Mouse (Mus musculus): Measurements from ENCODE around the gene Ccnd2. TPM values are rescaled to one million over a fixed set of nuclear protein-coding genes. Genes with fewer than 3 reads are reported as not detected.

Gene Ccnd2
- total and polyA plus RNA-seq, 3 experiments, result 42.4 to 255 (median 146) TPM

- dilution Hi-C loops (cut with MboI; ENCODE audit: extremely low pct_ligation_motif_present, extremely low pct_unique_long_range_greater_than_20kb, low sequenced_read_pairs), result no loop called here
Observed at GRCm38 (mm10) chr6:127154708-127155268, 2.8 kb upstream of the Ccnd2 start.

GRCm38 (mm10) chr6:127153972-127154707, 2.1 kb upstream of the Ccnd2 start:
- Histone ChIP-seq H3K9ac (ENCODE audit: insufficient read depth, low read depth) (peak overlapping the region; percentile 42), H3K27ac (ENCODE audit: insufficient read depth, low read depth) (no peak overlapping the region), H3K4me3 (replicated peaks in 1 of 3; ENCODE audit: low read depth in 2 of 3, low read length in 2 of 3, poor library complexity in 1 of 3) (peak overlapping the region in 2 of 3 experiments; percentile 30 to 42), H3K9me3 (replicated peaks; ENCODE audit: low read length) (no peaks in the 10 kb centered on the region), H3K36me3 (replicated peaks in 1 of 2; ENCODE audit: control insufficient read depth in 1 of 2, insufficient read depth in 1 of 2, low read length in 1 of 2) (no peaks in the 10 kb centered on the region), H3K4me1 (ENCODE audit: control insufficient read depth in 1 of 2, insufficient read depth in 2 of 2) (peaks cover 5 to 29% of the 10 kb centered on the region in 2 experiments), H3K79me2 (replicated peaks; ENCODE audit: control insufficient read depth, extremely low read depth, insufficient read depth, poor library complexity, severe bottlenecking) (peaks cover 15% of the 10 kb centered on the region), H3K27me3 (replicated peaks) (peaks cover 32% of the 10 kb centered on the region), H3K4me2 (ENCODE audit: insufficient read depth, low read depth, poor library complexity, severe bottlenecking) (peak overlapping the region; percentile 97)
- dilution Hi-C loops (cut with MboI; ENCODE audit: extremely low pct_ligation_motif_present, extremely low pct_unique_long_range_greater_than_20kb, low sequenced_read_pairs) (no loop called here), in situ Hi-C loops (cut with MboI; ENCODE audit: low pct_ligation_motif_present, low pct_unique_long_range_greater_than_20kb, low sequenced_read_pairs) (loop anchor here (5.0 kb wide), 1 partner anchor 88 kb away; no protein-coding TSS in a partner anchor)
- no peak for TF ChIP-seq ZKSCAN1 (IDR thresholded peaks at IDR 0.05; ENCODE audit: borderline replicate concordance, low read depth, low read length)
- no peak for TF ChIP-seq MYC (IDR thresholded peaks at IDR 0.05; ENCODE audit: low read depth, low read length)
- TF ChIP-seq IRF4 (IDR thresholded peaks at IDR 0.05; ENCODE audit: low read depth, low read length), result peak; percentile 12; the same call in 1 of the 2 replicates
- no peak for DNase-seq (ENCODE audit: extremely low read depth)

More at GRCm38 (mm10) chr6:127154708-127155268, 2.8 kb upstream of the Ccnd2 start:
- Histone ChIP-seq H3K27me3 (replicated peaks) (peaks cover 34% of the 10 kb centered on the region), H3K9me3 (replicated peaks; ENCODE audit: low read length) (no peaks in the 10 kb centered on the region), H3K36me3 (replicated peaks in 1 of 2; ENCODE audit: control insufficient read depth in 1 of 2, insufficient read depth in 1 of 2, low read length in 1 of 2) (no peaks in the 10 kb centered on the region), H3K9ac (ENCODE audit: insufficient read depth, low read depth) (peak overlapping the region; percentile 72), H3K27ac (ENCODE audit: insufficient read depth, low read depth) (no peak overlapping the region), H3K4me3 (replicated peaks in 1 of 3; ENCODE audit: low read depth in 2 of 3, low read length in 2 of 3, poor library complexity in 1 of 3) (peak overlapping the region in 2 of 3 experiments; percentile 30 to 42), H3K4me1 (ENCODE audit: control insufficient read depth in 1 of 2, insufficient read depth in 2 of 2) (peaks cover 5 to 29% of the 10 kb centered on the region in 2 experiments), H3K79me2 (replicated peaks; ENCODE audit: control insufficient read depth, extremely low read depth, insufficient read depth, poor library complexity, severe bottlenecking) (peaks cover 10% of the 10 kb centered on the region), H3K4me2 (ENCODE audit: insufficient read depth, low read depth, poor library complexity, severe bottlenecking) (peak overlapping the region; percentile 97)
- no peak for DNase-seq (ENCODE audit: extremely low read depth)
- TF ChIP-seq MYC (IDR thresholded peaks at IDR 0.05; ENCODE audit: low read depth, low read length) (0 out of 2 replicates have a peak, but pooled peaks have one; percentile 33), CHD1 (IDR thresholded peaks at IDR 0.05; ENCODE audit: low read depth, low read length) (no peak), MAX (IDR thresholded peaks at IDR 0.05; ENCODE audit: low read length) (peak; percentile 95), POLR2A (IDR thresholded peaks at IDR 0.05; ENCODE audit: low read depth, low read length) (peak; percentile 39; the same call in 1 of the 2 replicates), BHLHE40 (IDR thresholded peaks at IDR 0.05; ENCODE audit: low read depth, low read length) (peak; percentile 68), ELF1 (IDR thresholded peaks at IDR 0.05; ENCODE audit: low read depth, low read length) (peak; percentile 60; the same call in 1 of the 2 replicates), IRF4 (IDR thresholded peaks at IDR 0.05; ENCODE audit: low read depth, low read length) (peak; percentile 47; the same call in 1 of the 2 replicates), SIN3A (IDR thresholded peaks at IDR 0.05; ENCODE audit: low read length) (peak; percentile 100), KAT2A (IDR thresholded peaks at IDR 0.05; ENCODE audit: insufficient replicate concordance, low read length) (no peak), TBP (conservative IDR thresholded peaks at IDR 0.05; ENCODE audit: low read depth, low read length) (no peak), ZNF384 (IDR thresholded peaks at IDR 0.05; ENCODE audit: low read depth, low read length) (peak; percentile 51), ETS1 (conservative IDR thresholded peaks at IDR 0.05; ENCODE audit: low read depth, low read length) (peak; percentile 78), HCFC1 (IDR thresholded peaks at IDR 0.05; ENCODE audit: low read depth, low read length) (0 out of 2 replicates have a peak, but pooled peaks have one; percentile 35), MEF2A (IDR thresholded peaks at IDR 0.05; ENCODE audit: borderline replicate concordance, low read depth, low read length) (0 out of 2 replicates have a peak, but pooled peaks have one; percentile 50), MAZ (IDR thresholded peaks at IDR 0.05; ENCODE audit: low read depth, low read length) (peak; percentile 72; the same call in 1 of the 2 replicates), SMC3 (IDR thresholded peaks at IDR 0.05; ENCODE audit: low read depth, low read length) (no peak), MXI1 (IDR thresholded peaks at IDR 0.05; ENCODE audit: low read depth, low read length) (peak; percentile 100), TCF12 (IDR thresholded peaks at IDR 0.05; ENCODE audit: low read depth, low read length) (peak; percentile 51), GABPA (IDR thresholded peaks at IDR 0.05; ENCODE audit: insufficient replicate concordance, low read depth, low read length) (no peak), CHD2 (IDR thresholded peaks at IDR 0.05; ENCODE audit: low read length) (peak; percentile 95)
- in situ Hi-C loops (cut with MboI; ENCODE audit: low pct_ligation_motif_present, low pct_unique_long_range_greater_than_20kb, low sequenced_read_pairs), result loop anchor here (5.0 kb wide), 1 partner anchor 88 kb away; no protein-coding TSS in a partner anchor

Measured in CH12.LX (cell line).